Mouse (Mus musculus): ENCODE results near the gene Dntt. TPM values are rescaled to one million over a fixed set of nuclear protein-coding genes. Genes with fewer than 3 reads are reported as not detected.

Gene Dntt
- polyA plus RNA-seq (2015; fragmentation: Nextera tagmentation; extraction: Ambion mirVana), result not detected in 2 replicates

GRCm38 (mm10) chr19:41029219-41029618 lies at the start of gene Dntt:
Gene Dntt, plus strand, starts transcription at chr19:41029275.

GRCm38 (mm10) chr19:40994057-40994585 lies 35.0 kb upstream of the Dntt start, which contains the start of gene Blnk:
Gene Blnk, minus strand, starts transcription at chr19:40994535.

GRCm38 (mm10) chr19:41076906-41077305 lies 47.8 kb downstream of the Dntt start, which contains the start of gene Opalin:
Gene Opalin, minus strand, starts transcription at chr19:41077113.

Other genes with a start within 250 kb of the Dntt start
- 5.0 and 7.1 TPM in 2 replicates for gene Ccnj, start 198.0 kb upstream of the Dntt start, polyA plus RNA-seq (2015; fragmentation: Nextera tagmentation; extraction: Ambion mirVana)
- 6.7 and 8.0 TPM in 2 replicates for gene Zfp518a, start 134.6 kb upstream of the Dntt start, polyA plus RNA-seq (2015; fragmentation: Nextera tagmentation; extraction: Ambion mirVana)
- gene Blnk, start 34.7 kb upstream of the Dntt start, polyA plus RNA-seq (2015; fragmentation: Nextera tagmentation; extraction: Ambion mirVana), result 0.77 and 1.3 TPM in 2 replicates
- not detected in 2 replicates for gene Opalin, start 47.8 kb downstream of the Dntt start, polyA plus RNA-seq (2015; fragmentation: Nextera tagmentation; extraction: Ambion mirVana)
- gene Tll2, start 177.6 kb downstream of the Dntt start, polyA plus RNA-seq (2015; fragmentation: Nextera tagmentation; extraction: Ambion mirVana), result 0.04 and 0.33 TPM in 2 replicates
- gene Tm9sf3, start 234.7 kb downstream of the Dntt start, polyA plus RNA-seq (2015; fragmentation: Nextera tagmentation; extraction: Ambion mirVana), result 83.4 and 117 TPM in 2 replicates